Mouse (Mus musculus) midbrain, embryonic 12.5 days (tissue): Measurements from ENCODE around the gene Gm10203. TPM values are rescaled to one million over a fixed set of nuclear protein-coding genes. Genes with fewer than 3 reads are reported as not detected.

ENCODE experiments used
- ATAC-seq: fragments of 200-750 bp; cut with Nextera tagmentation; 2 replicates; pipeline ENCODE4 v1.8.0; 2017; ENCODE audit warnings: low read depth, moderate TSS enrichment, moderate library complexity; ENCODE audit not compliant: low FRiP score
- H3K27ac ChIP-seq: fragments of 300-500 bp; sonication (generic); replicated peaks from 2 replicates; pipeline ENCODE4 v1.5.1; 2016; ENCODE audit warnings: mild to moderate bottlenecking
- H3K27me3 ChIP-seq: fragments of 300-500 bp; sonication (generic); 2 replicates; pipeline ENCODE4 v1.6.1; 2016; ENCODE audit warnings: mild to moderate bottlenecking
- H3K36me3 ChIP-seq: fragments of 300-500 bp; sonication (generic); 2 replicates; pipeline ENCODE4 v1.6.1; 2016
- H3K4me1 ChIP-seq: fragments of 300-500 bp; sonication (generic); 2 replicates; pipeline ENCODE4 v1.6.1; 2016
- H3K4me2 ChIP-seq: fragments of 300-500 bp; sonication (generic); replicated peaks from 2 replicates; pipeline ENCODE4 v1.6.1; 2016; ENCODE audit warnings: mild to moderate bottlenecking, moderate library complexity
- H3K4me3 ChIP-seq: fragments of 300-500 bp; sonication (generic); 2 replicates; pipeline ENCODE4 v1.5.1; 2016; ENCODE audit warnings: mild to moderate bottlenecking
- H3K9ac ChIP-seq: fragments of 300-500 bp; sonication (generic); replicated peaks from 2 replicates; pipeline ENCODE4 v1.6.1; 2016; ENCODE audit warnings: mild to moderate bottlenecking, moderate library complexity
- H3K9me3 ChIP-seq: fragments of 300-500 bp; sonication (generic); 2 replicates; pipeline ENCODE4 v1.6.1; 2016; ENCODE audit warnings: mild to moderate bottlenecking
- WGBS: fragments of 180-500 bp; shearing (Covaris S2); methylation state at CpG from one replicate; pipeline ENCODE4 v1.1.7; 2016; 5-methylcytosine and 5-hydroxymethylcytosine counted together
- polyA plus RNA-seq: library from polyadenylated mRNA; unstranded; fragments of >200 nt; fragmentation: Nextera tagmentation; extraction: Ambion mirVana; gene quantifications from 2 replicates; pipeline ENCODE4 v1.2.1, GENCODE M21; 2016

Gm10203 gene
- polyA plus RNA-seq, 1 experiment from 2014 or later: not detected

GRCm38 (mm10) chr6:149137936-149138335 is 8.0 kb downstream of the Gm10203 start:
- H3K9me3 ChIP-seq: no peaks in the 10 kb centered on the region
- H3K4me2 ChIP-seq: no peak overlapping the region
- H3K4me3 ChIP-seq: no peak overlapping the region
- ATAC-seq: no peak
- H3K27me3 ChIP-seq: no peaks in the 10 kb centered on the region
- 80% methylated on average over 2 of the region's 2 CpGs for WGBS
- no peak overlapping the region for H3K9ac ChIP-seq
- peaks cover 11% of the 10 kb centered on the region for H3K4me1 ChIP-seq
- H3K36me3 ChIP-seq: no peaks in the 10 kb centered on the region
- no peak overlapping the region for H3K27ac ChIP-seq

- no peak overlapping the region for H3K4me3 ChIP-seq
- H3K36me3 ChIP-seq: no peaks in the 10 kb centered on the region
- no peak overlapping the region for H3K27ac ChIP-seq
- peaks cover 11% of the 10 kb centered on the region for H3K4me1 ChIP-seq
- no peak overlapping the region for H3K4me2 ChIP-seq
- no peaks in the 10 kb centered on the region for H3K9me3 ChIP-seq
- no peak for ATAC-seq
- no peaks in the 10 kb centered on the region for H3K27me3 ChIP-seq
- H3K9ac ChIP-seq: no peak overlapping the region
- WGBS: 89% methylated on average over 3 of the region's 3 CpGs
Measured at GRCm38 (mm10) chr6:149139011-149139410, 9.0 kb downstream of the Gm10203 start.

GRCm38 (mm10) chr6:149139471-149139870 is 9.5 kb downstream of the Gm10203 start, which contains the start of gene Etfbkmt:
Gene Etfbkmt (plus strand): TSS chr6:149139849.
- no peak within 1 kb of the TSS for H3K27ac ChIP-seq
- H3K9me3 ChIP-seq: no peaks in the 10 kb centered on the region
- no peaks in the 10 kb centered on the region for H3K36me3 ChIP-seq
- peaks cover 8% of the 10 kb centered on the region for H3K4me1 ChIP-seq
- H3K9ac ChIP-seq: no peak within 1 kb of the TSS
- WGBS: 67% methylated on average over 1 of the region's 1 CpGs
- no peak within 1 kb of the TSS for H3K4me2 ChIP-seq
- H3K4me3 ChIP-seq: no peak within 1 kb of the TSS
- no peaks in the 10 kb centered on the region for H3K27me3 ChIP-seq
- no peak for ATAC-seq

- H3K9ac ChIP-seq: peak overlapping the region; percentile 57; the same call in 1 of the 2 replicates
- no peaks in the 10 kb centered on the region for H3K9me3 ChIP-seq
- peak overlapping the region; percentile 43 for H3K4me3 ChIP-seq
- no peaks in the 10 kb centered on the region for H3K27me3 ChIP-seq
- H3K4me1 ChIP-seq: peaks cover 8% of the 10 kb centered on the region
- 6% methylated on average over 36 of the region's 36 CpGs for WGBS
- peak; percentile 94 for ATAC-seq
- H3K36me3 ChIP-seq: no peaks in the 10 kb centered on the region
- H3K4me2 ChIP-seq: peak overlapping the region; percentile 63
- no peak overlapping the region for H3K27ac ChIP-seq
Measured at GRCm38 (mm10) chr6:149141393-149142173, 11.6 kb downstream of the Gm10203 start.

GRCm38 (mm10) chr6:149145143-149145542 is 15.2 kb downstream of the Gm10203 start:
- H3K27ac ChIP-seq: no peak overlapping the region
- ATAC-seq: no peak
- H3K4me1 ChIP-seq: peaks cover 8% of the 10 kb centered on the region
- H3K9ac ChIP-seq: no peak overlapping the region
- no peaks in the 10 kb centered on the region for H3K9me3 ChIP-seq
- no peak overlapping the region for H3K4me2 ChIP-seq
- H3K27me3 ChIP-seq: no peaks in the 10 kb centered on the region
- no peak overlapping the region for H3K4me3 ChIP-seq
- WGBS: 95% methylated on average over 1 of the region's 1 CpGs
- H3K36me3 ChIP-seq: 0 out of 2 replicates have a peak, but pooled peaks cover 5% of the 10 kb centered on the region

GRCm38 (mm10) chr6:149148436-149149229 is 18.7 kb downstream of the Gm10203 start:
- no peaks in the 10 kb centered on the region for H3K4me1 ChIP-seq
- no peak overlapping the region for H3K9ac ChIP-seq
- H3K4me2 ChIP-seq: no peak overlapping the region
- no peak for ATAC-seq
- 94% methylated on average over 7 of the region's 7 CpGs for WGBS
- H3K9me3 ChIP-seq: no peaks in the 10 kb centered on the region
- H3K36me3 ChIP-seq: peaks cover 19% of the 10 kb centered on the region
- no peak overlapping the region for H3K27ac ChIP-seq
- no peak overlapping the region for H3K4me3 ChIP-seq
- H3K27me3 ChIP-seq: no peaks in the 10 kb centered on the region

GRCm38 (mm10) chr6:149152119-149152518 is 22.1 kb downstream of the Gm10203 start:
- 90% methylated on average over 2 of the region's 2 CpGs for WGBS
- ATAC-seq: no peak
- peaks cover 13% of the 10 kb centered on the region for H3K4me1 ChIP-seq

GRCm38 (mm10) chr6:149153473-149154115 is 23.6 kb downstream of the Gm10203 start:
- Histone ChIP-seq H3K36me3 (peaks cover 36% of the 10 kb centered on the region), H3K4me1 (peaks cover 13% of the 10 kb centered on the region), H3K27me3 (no peaks in the 10 kb centered on the region), H3K9me3 (no peaks in the 10 kb centered on the region), H3K9ac (no peak overlapping the region), H3K27ac (peak overlapping the region; percentile 36; the same call in 1 of the 2 replicates), H3K4me3 (no peak overlapping the region), H3K4me2 (no peak overlapping the region)
- ATAC-seq: peak; percentile 44; the same call in 1 of the 2 replicates
- WGBS: 44% methylated on average over 6 of the region's 6 CpGs

More at GRCm38 (mm10) chr6:149152119-149152518, 22.1 kb downstream of the Gm10203 start:
- H3K36me3 ChIP-seq: peaks cover 29% of the 10 kb centered on the region
- H3K4me3 ChIP-seq: no peak overlapping the region
- no peak overlapping the region for H3K9ac ChIP-seq
- H3K9me3 ChIP-seq: no peaks in the 10 kb centered on the region
- no peak overlapping the region for H3K4me2 ChIP-seq
- H3K27ac ChIP-seq: no peak overlapping the region
- H3K27me3 ChIP-seq: no peaks in the 10 kb centered on the region

GRCm38 (mm10) chr6:149154116-149155030 is 24.4 kb downstream of the Gm10203 start:
- H3K4me1 ChIP-seq: peaks cover 13% of the 10 kb centered on the region
- WGBS: 13% methylated on average over 8 of the region's 8 CpGs
- H3K4me2 ChIP-seq: no peak overlapping the region
- no peaks in the 10 kb centered on the region for H3K27me3 ChIP-seq
- 0 out of 2 replicates have a peak overlapping the region, but pooled peaks have one; percentile 24 for H3K9ac ChIP-seq
- no peak overlapping the region for H3K4me3 ChIP-seq
- ATAC-seq: peak; percentile 47
- H3K27ac ChIP-seq: peak overlapping the region; percentile 36
- H3K9me3 ChIP-seq: no peaks in the 10 kb centered on the region
- peaks cover 43% of the 10 kb centered on the region for H3K36me3 ChIP-seq

GRCm38 (mm10) chr6:149155031-149155841 is 25.3 kb downstream of the Gm10203 start:
- Histone ChIP-seq H3K4me3 (no peak overlapping the region), H3K27ac (peak overlapping the region; percentile 36; the same call in 1 of the 2 replicates), H3K27me3 (no peaks in the 10 kb centered on the region), H3K4me2 (no peak overlapping the region), H3K4me1 (peaks cover 13% of the 10 kb centered on the region), H3K9me3 (no peaks in the 10 kb centered on the region), H3K9ac (no peak overlapping the region), H3K36me3 (peaks cover 47% of the 10 kb centered on the region)
- WGBS: 79% methylated on average over 3 of the region's 3 CpGs
- ATAC-seq: no peak
